Mouse (Mus musculus) heart, embryonic 15.5 days (tissue): ENCODE measurements around the gene Adamtsl3. TPM values are rescaled to one million over a fixed set of nuclear protein-coding genes. Genes with fewer than 3 reads are reported as not detected.

Source experiments
- ATAC-seq: fragments of 200-750 bp; cut with Nextera tagmentation; replicated peaks from 2 replicates; pipeline ENCODE4 v1.8.0; 2017; ENCODE audit warnings: low read depth, moderate TSS enrichment; ENCODE audit not compliant: insufficient number of reproducible peaks, insufficient read depth, low FRiP score
- H3K27ac ChIP-seq: fragments of 300-500 bp; sonication (generic); 2 replicates; pipeline ENCODE4 v1.5.1; 2015; ENCODE audit warnings: mild to moderate bottlenecking, inconsistent platforms
- H3K27me3 ChIP-seq: fragments of 300-500 bp; sonication (generic); 2 replicates; pipeline ENCODE4 v1.6.1; 2015; ENCODE audit warnings: inconsistent platforms
- H3K36me3 ChIP-seq: fragments of 300-500 bp; sonication (generic); 2 replicates; pipeline ENCODE4 v1.6.1; 2015; ENCODE audit warnings: mild to moderate bottlenecking, inconsistent platforms
- H3K4me1 ChIP-seq: fragments of 300-500 bp; sonication (generic); replicated peaks from 2 replicates; pipeline ENCODE4 v1.6.1; 2015; ENCODE audit warnings: inconsistent platforms
- H3K4me2 ChIP-seq: fragments of 300-500 bp; sonication (generic); 2 replicates; pipeline ENCODE4 v1.6.1; 2015; ENCODE audit warnings: inconsistent platforms, mild to moderate bottlenecking, moderate library complexity
- H3K4me3 ChIP-seq: fragments of 300-500 bp; sonication (generic); 2 replicates; pipeline ENCODE4 v1.5.1; 2015; ENCODE audit warnings: mild to moderate bottlenecking, inconsistent platforms
- H3K9ac ChIP-seq: fragments of 300-500 bp; sonication (generic); 2 replicates; pipeline ENCODE4 v1.6.1; 2015; ENCODE audit warnings: mild to moderate bottlenecking, inconsistent platforms
- H3K9me3 ChIP-seq: fragments of 300-500 bp; sonication (generic); replicated peaks from 2 replicates; pipeline ENCODE4 v1.6.1; 2016; ENCODE audit warnings: inconsistent platforms
- WGBS: fragments of 180-500 bp; shearing (Covaris S2); methylation state at CpG from one replicate; pipeline ENCODE4 v1.1.7; 2015; ENCODE audit warnings: mixed read lengths; 5-methylcytosine and 5-hydroxymethylcytosine counted together
- polyA plus RNA-seq: library from polyadenylated mRNA; unstranded; fragments of >200 nt; fragmentation: Nextera tagmentation; extraction: Ambion mirVana; gene quantifications from 2 replicates; pipeline ENCODE4 v1.2.1, GENCODE M21; 2015

Gene Adamtsl3
- polyA plus RNA-seq, 1 experiment from 2014 or later = 1.5 TPM

DNA sequence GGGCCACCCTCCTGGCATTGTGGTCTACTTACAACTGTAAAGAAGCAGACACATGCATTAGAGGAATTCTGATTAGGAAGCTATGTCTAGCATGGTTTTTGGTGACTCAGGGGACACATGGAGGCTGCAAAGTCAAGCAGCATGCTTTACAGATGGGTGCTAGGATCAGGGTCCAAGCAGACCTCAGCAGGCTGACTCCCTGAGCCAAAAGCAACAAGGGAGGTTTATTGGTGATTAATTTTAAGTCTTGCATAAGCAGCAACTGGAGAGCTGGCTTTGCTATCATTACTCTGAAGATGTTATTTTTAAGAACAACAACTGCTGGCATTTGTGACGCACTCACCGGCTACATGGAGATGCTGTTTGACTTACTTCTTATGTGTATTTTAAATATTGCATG is 88.1 kb downstream of the Adamtsl3 start:
- H3K27me3 ChIP-seq = no peaks in the 10 kb centered on the region
- no peak overlapping the region for H3K9ac ChIP-seq
- peak overlapping the region; percentile 91 for H3K27ac ChIP-seq
- no peak overlapping the region for H3K4me2 ChIP-seq
- no peaks in the 10 kb centered on the region for H3K9me3 ChIP-seq
- 62% methylated on average over 2 of the region's 2 CpGs for WGBS
- no peaks in the 10 kb centered on the region for H3K36me3 ChIP-seq
- H3K4me1 ChIP-seq = peaks cover 45% of the 10 kb centered on the region
- no peak overlapping the region for H3K4me3 ChIP-seq
- ATAC-seq = no peak

DNA sequence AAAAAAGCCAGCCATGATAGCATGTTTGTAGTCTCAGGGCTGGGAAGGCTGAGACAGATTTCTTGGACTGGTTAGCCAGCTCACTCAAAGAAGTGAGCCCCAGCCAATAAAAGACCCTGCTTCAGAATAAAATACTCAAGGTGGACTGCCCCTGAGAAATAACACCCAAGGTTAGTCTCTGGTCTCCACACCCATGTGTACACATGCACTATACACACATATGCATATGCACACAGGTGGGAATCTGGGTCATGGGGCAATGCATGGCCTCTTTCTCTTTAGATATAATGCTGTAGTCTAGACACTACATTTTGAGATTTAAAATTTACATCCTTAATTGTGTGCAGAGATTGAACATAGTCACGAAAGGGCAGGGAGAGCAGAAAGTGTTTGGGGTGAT is 88.8 kb downstream of the Adamtsl3 start:
- H3K4me3 ChIP-seq = no peak overlapping the region
- 92% methylated on average over 1 of the region's 1 CpGs for WGBS
- ATAC-seq = no peak
- H3K9me3 ChIP-seq = no peaks in the 10 kb centered on the region
- H3K4me2 ChIP-seq = no peak overlapping the region
- peak overlapping the region; percentile 91 for H3K27ac ChIP-seq
- H3K27me3 ChIP-seq = no peaks in the 10 kb centered on the region
- H3K9ac ChIP-seq = no peak overlapping the region
- peaks cover 45% of the 10 kb centered on the region for H3K4me1 ChIP-seq
- no peaks in the 10 kb centered on the region for H3K36me3 ChIP-seq

- H3K9ac ChIP-seq = no peak overlapping the region; the same call in 1 of the 2 replicates
- H3K4me1 ChIP-seq = peaks cover 45% of the 10 kb centered on the region
- 23% methylated on average over 11 of the region's 11 CpGs for WGBS
- peak overlapping the region; percentile 57 for H3K4me2 ChIP-seq
- 0 out of 2 replicates have a peak overlapping the region, but pooled peaks have one; percentile 17 for H3K4me3 ChIP-seq
- no peaks in the 10 kb centered on the region for H3K36me3 ChIP-seq
- no peaks in the 10 kb centered on the region for H3K9me3 ChIP-seq
- no peak for ATAC-seq
- peak overlapping the region; percentile 53; the same call in 1 of the 2 replicates for H3K27ac ChIP-seq
- H3K27me3 ChIP-seq = no peaks in the 10 kb centered on the region
Observed at GRCm38 (mm10) chr7:82425374-82425773, 89.9 kb downstream of the Adamtsl3 start.

DNA sequence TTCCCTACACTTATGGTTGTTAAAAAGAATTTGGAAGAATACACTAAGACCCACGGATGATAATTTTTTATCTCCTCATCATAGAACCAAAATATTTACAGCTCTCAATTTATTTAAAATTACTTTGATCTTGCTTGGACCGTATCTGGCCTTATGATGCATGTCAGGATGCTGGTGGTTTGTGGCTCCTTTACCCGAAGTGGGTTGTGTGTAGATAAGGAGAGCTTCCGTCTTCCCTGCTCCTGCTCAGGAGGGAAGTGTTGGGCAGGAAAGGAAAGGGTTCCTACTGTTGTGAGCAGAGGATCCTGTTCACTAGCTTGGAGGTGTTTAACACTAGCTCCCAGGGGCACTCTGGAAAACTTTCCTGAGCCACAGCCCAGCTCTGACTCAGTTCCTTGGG is 94.0 kb downstream of the Adamtsl3 start:
- Histone ChIP-seq H3K4me3 (no peak overlapping the region), H3K9me3 (no peaks in the 10 kb centered on the region), H3K4me1 (peaks cover 16% of the 10 kb centered on the region), H3K9ac (no peak overlapping the region), H3K27me3 (no peaks in the 10 kb centered on the region), H3K36me3 (no peaks in the 10 kb centered on the region), H3K27ac (no peak overlapping the region), H3K4me2 (no peak overlapping the region)
- WGBS = 52% methylated on average over 4 of the region's 4 CpGs
- ATAC-seq = no peak

GRCm38 (mm10) chr7:82431572-82431971 is 96.1 kb downstream of the Adamtsl3 start:
- peak overlapping the region; percentile 1; the same call in 1 of the 2 replicates for H3K27ac ChIP-seq
- WGBS = 33% methylated on average over 2 of the region's 2 CpGs
- no peaks in the 10 kb centered on the region for H3K36me3 ChIP-seq
- no peak overlapping the region for H3K4me3 ChIP-seq
- peak; percentile 64; the same call in 1 of the 2 replicates for ATAC-seq
- no peaks in the 10 kb centered on the region for H3K27me3 ChIP-seq
- H3K9me3 ChIP-seq = no peaks in the 10 kb centered on the region
- no peak overlapping the region for H3K4me2 ChIP-seq
- H3K4me1 ChIP-seq = no peaks in the 10 kb centered on the region
- no peak overlapping the region for H3K9ac ChIP-seq

GRCm38 (mm10) chr7:82433226-82433625 is 97.7 kb downstream of the Adamtsl3 start:
- Histone ChIP-seq H3K27ac (no peak overlapping the region), H3K36me3 (no peaks in the 10 kb centered on the region), H3K4me3 (no peak overlapping the region), H3K4me1 (no peaks in the 10 kb centered on the region), H3K27me3 (no peaks in the 10 kb centered on the region), H3K9me3 (no peaks in the 10 kb centered on the region), H3K4me2 (no peak overlapping the region), H3K9ac (no peak overlapping the region)
- WGBS = 84% methylated on average over 2 of the region's 2 CpGs
- ATAC-seq = no peak

DNA sequence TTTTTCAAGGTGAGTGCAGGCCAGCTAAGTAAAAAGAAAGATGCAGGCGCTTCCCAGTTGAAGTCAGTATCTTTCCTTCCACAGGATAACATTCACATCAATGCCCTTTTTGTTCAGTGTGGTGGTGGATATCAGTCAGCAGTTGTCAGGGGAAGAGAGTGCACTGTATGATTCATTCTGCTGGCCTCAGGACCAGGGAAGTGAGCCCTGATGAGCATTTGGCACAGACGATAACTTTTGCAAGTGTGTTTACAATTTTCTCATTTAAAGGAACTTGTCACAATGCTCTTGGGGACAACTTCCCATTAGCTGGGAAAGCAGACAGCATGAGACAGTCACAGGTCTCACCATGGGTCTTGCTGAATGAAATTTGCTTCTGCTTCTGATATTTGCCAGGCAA is 122.9 kb downstream of the Adamtsl3 start:
- H3K27ac ChIP-seq = no peak overlapping the region

GRCm38 (mm10) chr7:82462921-82463523 is 127.5 kb downstream of the Adamtsl3 start:
- H3K4me3 ChIP-seq = no peak overlapping the region
- WGBS = 79% methylated on average over 10 of the region's 10 CpGs
- H3K9ac ChIP-seq = no peak overlapping the region
- H3K27ac ChIP-seq = no peak overlapping the region
- H3K36me3 ChIP-seq = no peaks in the 10 kb centered on the region
- no peaks in the 10 kb centered on the region for H3K9me3 ChIP-seq
- no peak for ATAC-seq
- peaks cover 8% of the 10 kb centered on the region for H3K4me1 ChIP-seq
- H3K4me2 ChIP-seq = no peak overlapping the region
- H3K27me3 ChIP-seq = no peaks in the 10 kb centered on the region

More for the DNA sequence above, 122.9 kb downstream of the Adamtsl3 start:
- Histone ChIP-seq H3K9me3 (no peaks in the 10 kb centered on the region), H3K9ac (no peak overlapping the region), H3K27me3 (no peaks in the 10 kb centered on the region), H3K4me3 (no peak overlapping the region), H3K36me3 (no peaks in the 10 kb centered on the region), H3K4me2 (no peak overlapping the region), H3K4me1 (peaks cover 7% of the 10 kb centered on the region)
- no peak for ATAC-seq
- 16% methylated on average over 2 of the region's 2 CpGs for WGBS

- ATAC-seq = no peak
Observed at GRCm38 (mm10) chr7:82464364-82464763, 128.9 kb downstream of the Adamtsl3 start.

GRCm38 (mm10) chr7:82465437-82465836 is 129.9 kb downstream of the Adamtsl3 start:
- no peak overlapping the region for H3K4me2 ChIP-seq
- ATAC-seq = no peak
- H3K36me3 ChIP-seq = no peaks in the 10 kb centered on the region
- H3K9me3 ChIP-seq = no peaks in the 10 kb centered on the region
- no peak overlapping the region for H3K27ac ChIP-seq
- H3K27me3 ChIP-seq = no peaks in the 10 kb centered on the region
- H3K9ac ChIP-seq = no peak overlapping the region
- peaks cover 3% of the 10 kb centered on the region for H3K4me1 ChIP-seq
- 76% methylated on average over 6 of the region's 6 CpGs for WGBS
- H3K4me3 ChIP-seq = no peak overlapping the region

More at GRCm38 (mm10) chr7:82464364-82464763, 128.9 kb downstream of the Adamtsl3 start:
- 50% methylated on average over 2 of the region's 2 CpGs for WGBS
- Histone ChIP-seq H3K4me2 (no peak overlapping the region), H3K4me3 (no peak overlapping the region), H3K9me3 (no peaks in the 10 kb centered on the region), H3K36me3 (no peaks in the 10 kb centered on the region), H3K27ac (no peak overlapping the region), H3K4me1 (peaks cover 3% of the 10 kb centered on the region), H3K27me3 (no peaks in the 10 kb centered on the region), H3K9ac (no peak overlapping the region)

GRCm38 (mm10) chr7:82476441-82477221 is 141.1 kb downstream of the Adamtsl3 start:
- H3K27ac ChIP-seq = no peak overlapping the region
- H3K4me3 ChIP-seq = no peak overlapping the region
- H3K27me3 ChIP-seq = no peaks in the 10 kb centered on the region
- H3K36me3 ChIP-seq = no peaks in the 10 kb centered on the region
- 78% methylated on average over 16 of the region's 16 CpGs for WGBS
- no peaks in the 10 kb centered on the region for H3K4me1 ChIP-seq
- ATAC-seq = no peak
- H3K9ac ChIP-seq = no peak overlapping the region
- H3K4me2 ChIP-seq = no peak overlapping the region
- H3K9me3 ChIP-seq = no peaks in the 10 kb centered on the region
